Mouse (Mus musculus) lung, postnatal 36 days (tissue): ENCODE measurements around the gene Atxn1l.
A peak's percentile ranks its signal among the peaks of the same experiment; 100 is the strongest.
"Not testable (repeated sequence)": the region's sequence is repeated elsewhere in the genome, so short reads cannot be mapped to it uniquely, and the experiment has no call there.

Experiments used
- DNase-seq: peaks from one replicate; pipeline ENCODE4 v3.0.0; 2022; ENCODE audit warnings: mixed read lengths

Gene Atxn1l

GRCm38 (mm10) chr8:109737237-109738048 lies at the start of gene Atxn1l:
Gene Atxn1l (minus strand): TSS chr8:109737739.
- peak; percentile 90 for DNase-seq

- DNase-seq: no peak
These were observed 43.0 kb upstream of the Atxn1l start for GRCm38 (mm10) chr8:109780548-109780947.

- DNase-seq: peak; percentile 21
These were observed 42.1 kb upstream of the Atxn1l start for GRCm38 (mm10) chr8:109779431-109780228.

GRCm38 (mm10) chr8:109778993-109779421 lies 41.5 kb upstream of the Atxn1l start:
- DNase-seq: peak; percentile 26

- peak; percentile 97 for DNase-seq
These were observed 40.9 kb upstream of the Atxn1l start, which contains the start of gene Ap1g1 for GRCm38 (mm10) chr8:109778280-109778977. Gene Ap1g1 (plus strand): TSS chr8:109778554.

- DNase-seq: no peak
These were observed 40.3 kb upstream of the Atxn1l start for GRCm38 (mm10) chr8:109777851-109778250.

GRCm38 (mm10) chr8:109773154-109773553 lies 35.6 kb upstream of the Atxn1l start:
- no peak for DNase-seq

GRCm38 (mm10) chr8:109766081-109766480 lies 28.5 kb upstream of the Atxn1l start:
- no peak for DNase-seq

- no peak for DNase-seq
These were observed 26.5 kb upstream of the Atxn1l start for GRCm38 (mm10) chr8:109764031-109764430.

GRCm38 (mm10) chr8:109760221-109760620 lies 22.7 kb upstream of the Atxn1l start:
- DNase-seq: peak; percentile 24

GRCm38 (mm10) chr8:109759426-109759825 lies 21.9 kb upstream of the Atxn1l start:
- DNase-seq: no peak

GRCm38 (mm10) chr8:109756849-109757248 lies 19.3 kb upstream of the Atxn1l start:
- peak; percentile 30 for DNase-seq

GRCm38 (mm10) chr8:109755554-109755953 lies 18.0 kb upstream of the Atxn1l start:
- not testable (repeated sequence) for DNase-seq

GRCm38 (mm10) chr8:109754696-109755095 lies 17.2 kb upstream of the Atxn1l start:
- DNase-seq: no peak

- DNase-seq: no peak
These were observed 14.4 kb upstream of the Atxn1l start for GRCm38 (mm10) chr8:109751731-109752485.

GRCm38 (mm10) chr8:109750699-109751098 lies 13.2 kb upstream of the Atxn1l start:
- DNase-seq: peak; percentile 80

GRCm38 (mm10) chr8:109750274-109750673 lies 12.7 kb upstream of the Atxn1l start:
- DNase-seq: no peak

- DNase-seq: no peak
These were observed 10.1 kb upstream of the Atxn1l start for GRCm38 (mm10) chr8:109747468-109748199.

- no peak for DNase-seq
These were observed 476 bp upstream of the Atxn1l start for GRCm38 (mm10) chr8:109738049-109738380.

- DNase-seq: no peak
These were observed 720 bp downstream of the Atxn1l start for GRCm38 (mm10) chr8:109736819-109737218.

GRCm38 (mm10) chr8:109734018-109734417 lies 3.5 kb downstream of the Atxn1l start:
- no peak for DNase-seq

GRCm38 (mm10) chr8:109731012-109731411 lies 6.5 kb downstream of the Atxn1l start:
- no peak for DNase-seq
